Mouse (Mus musculus) central nervous system, embryonic 14 days (tissue): Measurements from ENCODE around the gene Nat8f4. TPM values are rescaled to one million over a fixed set of nuclear protein-coding genes. Genes with fewer than 3 reads are reported as not detected.

Experiments used
- polyA plus RNA-seq: library from polyadenylated mRNA; depleted of rRNA; stranded (reverse); fragments of >200 nt; gene quantifications from 2 replicates; pipeline ENCODE4 v1.2.3, GENCODE M21; 2012; rRNA removed

The Nat8f4 gene
- polyA plus RNA-seq: 3.7 and 4.4 TPM in 2 replicates

GRCm38 (mm10) chr6:85904642-85905061, at the start of gene Nat8f4:
Nat8f4 (minus strand) TSS chr6:85904884.

DNA sequence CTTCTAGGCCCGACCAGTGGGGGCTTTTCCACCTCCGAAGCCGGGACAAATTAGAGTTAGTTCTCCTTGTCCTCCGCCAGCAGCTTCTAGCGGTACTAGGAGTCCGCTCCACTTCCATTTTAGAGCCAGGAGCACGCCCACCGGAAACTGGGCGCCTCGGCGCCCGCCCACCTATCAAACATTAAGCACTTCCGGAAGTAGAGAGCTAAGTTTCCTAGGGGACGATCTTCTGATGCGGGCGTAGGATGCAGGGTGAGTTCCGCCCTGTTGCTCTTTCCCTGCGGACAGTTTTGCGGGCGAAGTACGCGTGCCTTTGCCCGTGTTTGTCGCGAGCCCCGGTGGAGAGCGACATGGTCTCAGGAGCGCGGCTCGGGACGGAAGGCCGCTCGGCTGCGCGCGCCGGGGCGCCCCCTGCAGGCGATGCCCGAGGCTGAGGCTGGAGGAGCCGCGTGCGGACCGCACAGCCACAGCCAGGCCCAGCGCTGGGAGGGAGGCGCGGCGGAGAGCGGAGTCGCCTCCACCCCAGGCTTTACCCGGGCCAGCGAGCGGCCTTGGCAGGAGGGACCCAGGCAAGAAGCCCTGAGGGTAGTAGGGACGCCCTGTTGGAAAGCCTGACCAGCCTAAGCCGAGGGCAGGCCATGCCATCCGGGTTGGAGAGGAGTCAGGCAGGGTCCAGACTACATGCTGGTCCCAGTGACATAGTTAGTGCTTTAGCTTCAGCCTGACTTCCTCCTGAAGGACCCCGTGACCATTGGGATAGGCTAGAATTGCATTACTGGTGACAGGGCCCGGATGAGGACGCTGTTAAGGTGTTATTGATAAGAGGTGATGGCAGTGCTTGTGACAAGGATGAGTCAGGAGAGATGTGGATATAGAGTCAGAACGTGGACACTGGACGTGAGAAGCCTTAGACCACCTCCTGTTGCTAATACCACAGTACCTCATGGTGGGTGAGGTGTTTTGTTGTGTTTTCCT, 11.1 kb upstream of the Nat8f4 start, which contains the start of gene Nat8f1:
Nat8f1 (minus strand) TSS at position 149 of the 975 bp plus-strand sequence.

DNA sequence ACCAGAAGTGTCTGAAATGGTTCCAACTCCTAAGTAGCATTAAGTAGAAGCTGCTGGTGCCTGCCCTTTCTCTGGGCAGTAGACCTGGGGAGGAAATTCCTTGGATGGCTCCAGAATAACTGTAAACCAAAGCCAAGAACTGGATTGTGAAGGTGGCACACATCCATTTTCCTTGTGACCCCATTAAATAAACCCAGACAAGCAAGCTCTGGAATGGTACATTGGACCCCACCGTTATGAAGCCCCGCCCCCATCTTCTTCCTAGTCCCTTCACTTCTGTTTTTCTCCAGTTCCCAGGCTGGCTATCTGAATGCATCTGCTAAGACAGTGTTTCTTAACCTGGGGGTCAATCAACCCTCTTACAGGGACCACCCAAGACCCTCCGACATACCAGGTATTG, 6.9 kb upstream of the Nat8f4 start, which contains the start of gene Tprkb:
Tprkb (plus strand) TSS at position 279 of the 400 bp plus-strand sequence.

DNA sequence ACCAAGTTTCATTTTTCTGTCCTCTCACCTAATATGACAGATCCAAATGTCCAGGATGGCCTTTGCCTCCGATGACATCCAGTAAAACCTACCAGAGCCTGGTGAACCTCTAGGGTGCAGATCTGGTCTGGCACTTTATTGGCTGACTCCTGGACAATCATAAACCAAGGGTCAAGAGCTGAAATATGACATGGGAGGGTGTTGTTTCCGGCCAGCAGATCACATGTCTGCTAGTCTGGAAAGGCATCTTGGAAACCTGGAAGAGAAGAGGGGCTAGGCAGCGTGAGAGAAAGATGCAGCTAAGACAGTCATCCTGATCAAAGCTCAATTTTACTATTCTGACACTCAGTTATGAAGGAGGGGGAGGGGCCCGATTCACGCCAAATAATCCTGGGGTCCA, 35.7 kb downstream of the Nat8f4 start, which contains the start of gene Nat8f2:
Nat8f2 (minus strand) TSS at position 153 of the 400 bp plus-strand sequence.

Other genes with a start within 250 kb of the Nat8f4 start
- not detected in 2 replicates for gene Nat8f7, start 191.7 kb downstream of the Nat8f4 start, polyA plus RNA-seq
- 0.05 TPM in 1 of 2 replicates, not detected in the other for gene Nat8f3, start 139.1 kb downstream of the Nat8f4 start, polyA plus RNA-seq
- not detected in 2 replicates for gene Nat8f6, start 83.9 kb downstream of the Nat8f4 start, polyA plus RNA-seq
- 0.09 TPM in 1 of 2 replicates, not detected in the other for gene Nat8f5, start 83.9 kb downstream of the Nat8f4 start, polyA plus RNA-seq
- gene Nat8, start 72.8 kb downstream of the Nat8f4 start, polyA plus RNA-seq: not detected in 2 replicates
- gene Nat8f2, start 35.7 kb downstream of the Nat8f4 start, polyA plus RNA-seq: 0.05 and 0.07 TPM in 2 replicates
- gene Tprkb, start 7.0 kb upstream of the Nat8f4 start, polyA plus RNA-seq: 34.3 and 34.4 TPM in 2 replicates
- gene Nat8f1, start 10.8 kb upstream of the Nat8f4 start, polyA plus RNA-seq: 15.1 and 15.3 TPM in 2 replicates
- gene Dusp11, start 56.8 kb upstream of the Nat8f4 start, polyA plus RNA-seq: 145 and 163 TPM in 2 replicates
- not detected in 2 replicates for gene Figla, start 111.3 kb upstream of the Nat8f4 start, polyA plus RNA-seq
- 125 and 148 TPM in 2 replicates for gene Add2, start 123.8 kb upstream of the Nat8f4 start, polyA plus RNA-seq